Mouse (Mus musculus) forebrain, embryonic 12.5 days (tissue): ENCODE data around the gene Ube2g2. TPM values are rescaled to one million over a fixed set of nuclear protein-coding genes. Genes with fewer than 3 reads are reported as not detected.

ENCODE experiments used
- ATAC-seq: fragments of 200-750 bp; cut with Nextera tagmentation; 2 replicates; pipeline ENCODE4 v1.8.0; 2017; ENCODE audit warnings: moderate TSS enrichment; ENCODE audit not compliant: low FRiP score
- H3K27ac ChIP-seq: fragments of 300-500 bp; sonication (generic); 2 replicates; pipeline ENCODE4 v1.5.1; 2016; ENCODE audit warnings: mild to moderate bottlenecking
- H3K27me3 ChIP-seq: fragments of 300-500 bp; sonication (generic); 2 replicates; pipeline ENCODE4 v1.6.1; 2016; ENCODE audit warnings: mild to moderate bottlenecking
- H3K36me3 ChIP-seq: fragments of 300-500 bp; sonication (generic); replicated peaks from 2 replicates; pipeline ENCODE4 v1.6.1; 2016; ENCODE audit warnings: mild to moderate bottlenecking
- H3K4me1 ChIP-seq: fragments of 300-500 bp; sonication (generic); 2 replicates; pipeline ENCODE4 v1.6.1; 2016
- H3K4me2 ChIP-seq: fragments of 300-500 bp; sonication (generic); 2 replicates; pipeline ENCODE4 v1.6.1; 2016; ENCODE audit warnings: mild to moderate bottlenecking, moderate library complexity
- H3K4me3 ChIP-seq: fragments of 300-500 bp; sonication (generic); replicated peaks from 2 replicates; pipeline ENCODE4 v1.5.1; 2016; ENCODE audit warnings: mild to moderate bottlenecking
- H3K9ac ChIP-seq: fragments of 300-500 bp; sonication (generic); 2 replicates; pipeline ENCODE4 v1.6.1; 2016; ENCODE audit warnings: mild to moderate bottlenecking
- H3K9me3 ChIP-seq: fragments of 300-500 bp; sonication (generic); 2 replicates; pipeline ENCODE4 v1.6.1; 2016
- WGBS: fragments of 180-500 bp; shearing (Covaris S2); methylation state at CpG from one replicate; pipeline ENCODE4 v1.1.7; 2016; 5-methylcytosine and 5-hydroxymethylcytosine counted together
- polyA plus RNA-seq: library from polyadenylated mRNA; unstranded; fragments of >200 nt; fragmentation: Nextera tagmentation; extraction: Ambion mirVana; gene quantifications from 2 replicates; pipeline ENCODE4 v1.2.1, GENCODE M21; 2016

Ube2g2 gene
- polyA plus RNA-seq, 1 experiment from 2014 or later = 87.0 TPM

DNA sequence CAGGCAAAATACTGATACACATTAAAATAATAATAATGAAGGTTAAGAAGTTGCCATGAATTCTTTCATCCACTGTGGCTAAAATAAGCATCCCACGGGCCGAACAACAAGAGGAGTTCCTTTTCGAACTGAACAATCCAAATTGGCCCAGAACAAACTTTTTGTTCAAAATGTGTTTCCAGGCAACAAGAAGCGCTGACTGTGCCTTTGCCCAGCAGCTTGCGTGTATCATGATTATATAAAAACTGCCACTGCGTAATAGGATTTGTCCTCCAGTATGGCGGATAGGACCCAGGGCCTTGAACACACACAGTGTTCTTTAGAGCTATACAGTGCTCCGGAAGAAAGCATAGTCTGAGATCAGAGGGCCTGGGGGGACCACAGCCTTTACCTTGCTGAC, 13.5 kb upstream of the Ube2g2 start:
- peaks cover 39% of the 10 kb centered on the region for H3K36me3 ChIP-seq
- H3K27me3 ChIP-seq = no peaks in the 10 kb centered on the region

DNA sequence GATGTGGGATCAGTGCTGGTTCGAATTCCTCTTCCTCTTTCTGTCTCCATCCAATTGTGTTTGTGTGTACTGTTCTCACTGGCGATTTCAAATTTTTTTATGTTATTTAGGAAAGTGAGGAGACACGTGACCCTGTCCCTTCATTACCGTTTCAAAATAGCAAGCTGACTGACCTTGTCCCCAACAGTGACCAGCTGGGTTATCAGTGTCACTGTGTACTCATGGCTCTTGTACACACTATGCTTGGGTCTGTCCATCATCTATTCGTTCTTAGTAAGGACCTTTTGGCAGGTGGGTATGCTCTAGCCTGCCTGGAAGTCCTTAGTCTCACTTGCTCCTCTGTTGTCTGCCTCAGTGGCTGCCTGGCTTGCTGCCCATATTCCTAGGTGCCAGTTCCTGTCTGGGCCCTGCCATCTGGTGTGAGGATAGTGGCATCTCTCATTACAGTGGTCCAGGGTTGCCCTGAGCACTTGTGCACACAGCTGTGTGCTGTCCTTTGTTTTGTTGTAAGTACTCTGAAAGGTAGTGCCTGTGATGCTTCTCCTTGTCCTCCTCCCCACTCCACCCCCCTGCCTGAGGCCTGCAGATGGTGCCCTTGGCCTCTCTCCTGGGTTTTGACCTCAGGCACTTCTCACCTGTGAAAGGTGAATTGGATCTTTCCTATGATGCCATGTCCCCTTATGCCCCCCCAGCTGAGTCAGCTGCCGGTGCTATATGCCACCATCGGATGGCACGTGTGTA, 11.7 kb upstream of the Ube2g2 start:
- H3K4me3 ChIP-seq = no peak overlapping the region
- H3K4me2 ChIP-seq = no peak overlapping the region
- H3K27me3 ChIP-seq = no peaks in the 10 kb centered on the region
- H3K27ac ChIP-seq = 0 out of 2 replicates have a peak overlapping the region, but pooled peaks have one; percentile 31
- no peaks in the 10 kb centered on the region for H3K9me3 ChIP-seq
- WGBS = 91% methylated on average over 8 of the region's 8 CpGs
- H3K36me3 ChIP-seq = peaks cover 55% of the 10 kb centered on the region
- no peak for ATAC-seq
- no peak overlapping the region for H3K9ac ChIP-seq
- H3K4me1 ChIP-seq = peaks cover 20% of the 10 kb centered on the region

More for the DNA sequence above, 13.5 kb upstream of the Ube2g2 start:
- no peak for ATAC-seq
- H3K9ac ChIP-seq = no peak overlapping the region
- H3K4me2 ChIP-seq = no peak overlapping the region
- WGBS = 90% methylated on average over 8 of the region's 8 CpGs
- no peak overlapping the region for H3K27ac ChIP-seq
- peaks cover 20% of the 10 kb centered on the region for H3K4me1 ChIP-seq
- 0 out of 2 replicates have a peak, but pooled peaks cover 5% of the 10 kb centered on the region for H3K9me3 ChIP-seq
- no peak overlapping the region for H3K4me3 ChIP-seq

DNA sequence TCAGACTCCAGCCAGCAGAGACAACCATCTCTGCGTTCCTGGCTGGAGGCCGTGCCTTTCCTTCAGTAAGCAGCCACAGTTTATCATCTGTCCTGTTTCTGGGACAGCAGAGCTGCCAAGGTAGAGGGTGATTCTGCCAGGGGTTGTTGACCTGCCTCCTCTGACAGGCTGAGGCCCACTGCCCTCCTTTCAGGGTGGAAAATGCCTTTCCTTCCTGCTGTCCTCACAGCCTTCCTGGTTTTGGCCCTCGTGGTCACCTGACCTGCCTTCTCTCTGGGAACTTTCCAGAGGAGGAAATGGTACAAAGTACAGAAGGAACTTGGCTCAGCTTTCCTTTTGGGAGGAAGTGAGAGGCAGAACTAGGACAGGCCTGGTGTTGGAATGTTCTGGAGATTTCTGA, 8.7 kb upstream of the Ube2g2 start:
- Histone ChIP-seq H3K4me3 (no peak overlapping the region), H3K27me3 (no peaks in the 10 kb centered on the region), H3K9ac (no peak overlapping the region), H3K4me1 (peaks cover 6% of the 10 kb centered on the region; the same call in 1 of the 2 replicates), H3K4me2 (no peak overlapping the region), H3K9me3 (no peaks in the 10 kb centered on the region), H3K36me3 (peaks cover 84% of the 10 kb centered on the region), H3K27ac (no peak overlapping the region)
- ATAC-seq = no peak
- WGBS = 93% methylated on average over 3 of the region's 3 CpGs

DNA sequence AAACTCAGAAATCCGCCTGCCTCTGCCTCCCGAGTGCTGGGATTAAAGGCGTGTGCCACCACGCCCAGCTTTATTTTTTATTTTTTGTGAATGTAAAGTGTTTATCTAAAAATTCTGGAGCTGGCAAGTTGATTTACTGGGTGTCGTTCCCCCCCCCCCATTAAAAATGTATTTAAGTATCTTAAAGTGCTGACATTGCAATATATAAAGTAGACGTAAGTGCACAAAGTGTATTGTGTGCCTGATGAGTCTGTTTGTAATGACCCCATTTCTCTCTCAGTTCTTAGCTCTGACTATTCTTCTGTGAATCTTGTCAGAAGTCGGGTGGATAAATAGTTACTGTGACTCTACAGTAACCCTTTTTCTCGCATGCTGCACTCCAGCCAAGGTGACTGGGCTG, 6.4 kb upstream of the Ube2g2 start:
- H3K36me3 ChIP-seq = peaks cover 76% of the 10 kb centered on the region
- 92% methylated on average over 8 of the region's 8 CpGs for WGBS

DNA sequence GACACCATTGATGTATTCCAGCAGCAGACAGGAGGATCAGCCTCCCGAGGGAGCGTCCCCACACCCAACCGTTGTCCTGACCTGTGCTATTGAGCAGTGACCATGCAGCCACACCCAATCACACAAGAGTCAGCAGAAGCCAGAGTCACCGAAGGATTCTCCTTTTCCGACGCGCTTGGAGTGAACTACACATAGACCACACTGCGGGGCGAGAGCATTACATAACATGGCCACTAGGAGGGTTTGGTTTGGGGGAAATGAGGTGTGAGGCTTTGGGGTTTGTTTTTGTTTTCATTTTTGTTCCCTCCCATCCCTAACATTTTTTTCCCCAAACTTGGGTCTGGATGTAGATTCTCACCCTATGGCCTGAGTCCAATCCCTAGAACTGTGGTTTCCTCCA, 5.9 kb upstream of the Ube2g2 start:
- H3K9ac ChIP-seq = no peak overlapping the region
- 96% methylated on average over 9 of the region's 9 CpGs for WGBS
- no peak overlapping the region for H3K4me2 ChIP-seq
- H3K27me3 ChIP-seq = no peaks in the 10 kb centered on the region
- H3K9me3 ChIP-seq = no peaks in the 10 kb centered on the region
- no peaks in the 10 kb centered on the region for H3K4me1 ChIP-seq
- no peak for ATAC-seq
- no peak overlapping the region for H3K27ac ChIP-seq
- peaks cover 70% of the 10 kb centered on the region for H3K36me3 ChIP-seq
- no peak overlapping the region for H3K4me3 ChIP-seq

More for the DNA sequence above, 6.4 kb upstream of the Ube2g2 start:
- ATAC-seq = no peak
- H3K9me3 ChIP-seq = no peaks in the 10 kb centered on the region
- H3K27me3 ChIP-seq = no peaks in the 10 kb centered on the region
- H3K4me1 ChIP-seq = peaks cover 3% of the 10 kb centered on the region; the same call in 1 of the 2 replicates
- no peak overlapping the region for H3K4me3 ChIP-seq
- no peak overlapping the region for H3K27ac ChIP-seq
- H3K9ac ChIP-seq = no peak overlapping the region
- no peak overlapping the region for H3K4me2 ChIP-seq

DNA sequence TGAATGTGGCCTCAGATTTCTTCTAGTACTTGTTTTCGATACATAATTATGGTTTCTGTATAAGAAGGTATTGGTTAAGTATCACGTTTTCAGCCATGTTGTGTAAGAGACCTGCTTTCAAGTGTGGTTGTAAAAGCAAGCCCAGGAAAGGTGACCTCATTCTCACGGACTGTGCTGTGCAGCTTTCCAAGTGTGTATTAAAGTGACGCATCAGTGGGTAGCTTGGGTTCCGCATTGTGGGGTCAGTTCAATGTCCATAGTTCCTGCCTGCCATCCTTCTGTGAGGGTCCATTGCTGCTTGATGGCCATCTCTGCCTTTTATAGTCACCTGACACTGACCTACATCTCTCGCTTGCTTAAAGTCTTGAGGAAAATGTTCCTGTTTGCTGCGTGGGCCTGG, 5.1 kb upstream of the Ube2g2 start:
- Histone ChIP-seq H3K9me3 (no peaks in the 10 kb centered on the region), H3K4me3 (no peak overlapping the region), H3K27ac (no peak overlapping the region), H3K4me1 (no peaks in the 10 kb centered on the region), H3K27me3 (no peaks in the 10 kb centered on the region), H3K9ac (no peak overlapping the region), H3K4me2 (no peak overlapping the region), H3K36me3 (peaks cover 64% of the 10 kb centered on the region)
- WGBS = 97% methylated on average over 7 of the region's 7 CpGs
- no peak for ATAC-seq

DNA sequence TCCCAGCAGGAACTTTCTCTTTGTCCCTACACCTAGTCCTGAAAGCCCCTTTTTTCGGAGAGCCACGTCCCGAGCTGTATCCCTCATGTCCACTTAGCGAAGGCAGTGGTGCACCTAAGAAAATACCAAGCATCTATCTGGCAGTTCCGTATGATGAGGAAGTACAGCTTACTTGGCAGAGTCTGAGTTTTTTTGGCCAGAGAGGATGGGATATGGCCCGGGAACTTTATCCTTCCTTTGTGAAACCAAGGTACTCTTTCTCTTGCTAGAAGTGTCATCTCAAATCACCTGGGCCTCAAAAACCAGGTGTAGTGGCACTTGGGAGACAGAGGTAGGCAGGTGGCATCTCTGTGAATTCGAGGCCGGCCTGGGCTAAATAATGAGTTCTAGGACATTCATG, 529 bp upstream of the Ube2g2 start:
- whole genome bisulfite sequencing = 71% methylated on average over 8 of the region's 8 CpGs
- peaks cover 32% of the 10 kb centered on the region for H3K4me1 ChIP-seq
- H3K36me3 ChIP-seq = peaks cover 29% of the 10 kb centered on the region
- H3K9ac ChIP-seq = peak overlapping the region; percentile 95
- no peaks in the 10 kb centered on the region for H3K9me3 ChIP-seq
- H3K27me3 ChIP-seq = no peaks in the 10 kb centered on the region
- H3K27ac ChIP-seq = peak overlapping the region; percentile 86
- no peak for ATAC-seq
- H3K4me3 ChIP-seq = peak overlapping the region; percentile 99
- peak overlapping the region; percentile 81 for H3K4me2 ChIP-seq

DNA sequence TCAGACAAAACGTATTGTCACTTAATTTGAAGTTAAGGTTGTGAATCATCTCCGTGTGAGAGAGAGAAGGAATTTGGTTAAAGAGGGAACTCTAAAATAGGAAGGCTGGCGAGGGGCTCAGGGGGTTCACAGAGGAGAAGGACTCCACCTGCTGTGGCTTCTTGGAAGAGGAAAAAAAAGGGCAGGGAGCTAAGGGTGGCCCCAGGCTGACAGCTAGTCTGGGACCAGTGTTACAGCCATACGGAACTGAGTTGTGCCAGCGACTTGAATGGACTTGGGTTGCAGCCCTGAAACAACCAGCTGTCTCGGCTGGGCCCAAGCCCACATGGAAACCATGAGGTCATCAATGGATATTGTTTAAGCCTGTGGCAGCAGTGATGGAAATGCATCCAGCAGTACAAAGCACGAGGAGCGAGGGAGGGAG, 1.0 kb downstream of the Ube2g2 start:
- Histone ChIP-seq H3K4me3 (peak overlapping the region; percentile 99), H3K9ac (peak overlapping the region; percentile 95), H3K27me3 (no peaks in the 10 kb centered on the region), H3K4me1 (peaks cover 32% of the 10 kb centered on the region), H3K27ac (0 out of 2 replicates have a peak overlapping the region, but pooled peaks have one; percentile 86), H3K36me3 (peaks cover 14% of the 10 kb centered on the region; the same call in 1 of the 2 replicates), H3K4me2 (peak overlapping the region; percentile 81), H3K9me3 (no peaks in the 10 kb centered on the region)
- WGBS = 4% methylated on average over 8 of the region's 8 CpGs
- no peak; the same call in 1 of the 2 replicates for ATAC-seq

DNA sequence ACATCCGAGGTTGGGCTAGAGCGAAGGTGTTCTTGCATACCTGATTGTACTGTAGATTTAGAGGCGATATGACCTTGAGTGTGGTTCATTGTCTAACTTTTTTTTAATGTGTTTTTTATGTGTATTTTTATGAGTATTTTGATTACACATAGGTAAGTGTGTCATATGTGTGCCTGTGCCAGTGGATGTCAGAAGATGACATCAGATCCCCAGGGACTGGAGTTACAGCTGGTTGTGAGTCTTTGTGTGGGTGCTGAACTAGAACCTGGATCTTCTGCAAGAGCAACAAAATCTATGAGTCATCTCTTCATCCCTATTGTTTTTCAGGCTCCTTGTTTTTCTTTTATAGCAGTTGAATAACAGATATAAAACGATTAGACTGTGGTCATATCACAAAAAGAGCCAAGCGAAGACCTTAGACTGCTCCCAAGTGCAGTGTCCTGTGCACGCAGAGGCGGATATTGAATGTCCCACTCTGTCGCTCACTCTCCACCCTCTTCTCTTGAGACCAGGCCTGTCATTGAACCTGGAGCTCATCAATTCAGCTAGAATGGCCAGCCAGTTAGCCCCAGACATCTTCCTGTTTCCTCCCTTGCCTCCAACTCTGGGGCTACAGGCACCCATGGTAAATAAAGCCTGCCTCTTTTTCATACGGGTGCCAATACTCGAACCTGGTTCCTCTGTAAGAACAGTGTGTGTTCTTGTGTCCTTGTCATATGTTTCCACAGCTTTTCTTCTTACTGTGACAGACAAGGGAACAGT, 1.7 kb downstream of the Ube2g2 start:
- 88% methylated on average over 10 of the region's 10 CpGs for WGBS
- no peak for ATAC-seq
- Histone ChIP-seq H3K27ac (no peak overlapping the region), H3K4me1 (peaks cover 32% of the 10 kb centered on the region), H3K4me3 (peak overlapping the region; percentile 99), H3K9me3 (no peaks in the 10 kb centered on the region), H3K9ac (peak overlapping the region; percentile 95), H3K36me3 (peaks cover 8% of the 10 kb centered on the region; the same call in 1 of the 2 replicates), H3K4me2 (peak overlapping the region; percentile 81), H3K27me3 (no peaks in the 10 kb centered on the region)

DNA sequence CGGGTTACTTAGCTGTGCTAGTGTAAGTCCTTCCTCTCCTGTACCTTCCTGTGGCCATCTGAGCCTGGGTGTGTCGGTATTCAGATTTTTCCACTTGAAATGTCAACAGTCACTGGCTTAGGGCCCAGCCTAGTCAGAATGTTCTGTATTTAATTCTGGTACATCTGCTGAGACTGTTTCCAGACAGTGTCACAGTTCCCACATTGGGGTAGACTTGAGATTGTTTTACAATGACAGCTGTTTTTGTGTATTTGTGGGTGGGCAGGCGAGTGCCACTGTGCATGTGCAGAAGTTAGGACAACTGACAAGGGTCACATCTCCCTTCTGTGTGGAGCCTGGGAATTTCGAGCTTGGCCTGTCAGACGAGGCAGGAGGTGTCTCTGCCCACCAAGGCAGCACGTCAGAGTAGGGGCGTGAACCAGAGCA, 2.5 kb downstream of the Ube2g2 start:
- no peaks in the 10 kb centered on the region for H3K27me3 ChIP-seq
- WGBS = 81% methylated on average over 7 of the region's 7 CpGs
- no peak overlapping the region for H3K27ac ChIP-seq
- ATAC-seq = no peak
- peaks cover 8% of the 10 kb centered on the region; the same call in 1 of the 2 replicates for H3K36me3 ChIP-seq
- H3K4me3 ChIP-seq = no peak overlapping the region
- no peak overlapping the region for H3K4me2 ChIP-seq
- no peaks in the 10 kb centered on the region for H3K9me3 ChIP-seq
- peaks cover 32% of the 10 kb centered on the region for H3K4me1 ChIP-seq
- no peak overlapping the region for H3K9ac ChIP-seq

DNA sequence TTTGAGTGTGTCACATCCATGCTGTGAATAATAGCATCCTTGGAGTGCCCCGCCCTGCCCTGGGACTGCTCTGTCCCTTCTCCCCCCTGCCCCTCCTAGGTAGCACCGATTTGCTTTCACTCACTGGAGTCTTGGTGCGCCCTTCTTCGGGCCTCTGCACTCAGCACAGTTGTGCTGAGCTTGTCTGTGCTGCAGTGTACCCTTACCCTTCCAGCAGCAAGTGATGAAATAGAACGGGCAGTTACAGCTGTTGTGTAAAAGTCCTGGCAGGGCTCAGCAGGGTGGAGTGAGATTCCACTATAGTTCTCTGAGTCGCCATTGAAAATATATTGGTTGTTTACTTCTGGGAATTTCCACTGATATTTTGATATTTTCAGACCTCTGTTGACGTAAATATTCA, 4.0 kb downstream of the Ube2g2 start:
- 89% methylated on average over 7 of the region's 7 CpGs for WGBS

DNA sequence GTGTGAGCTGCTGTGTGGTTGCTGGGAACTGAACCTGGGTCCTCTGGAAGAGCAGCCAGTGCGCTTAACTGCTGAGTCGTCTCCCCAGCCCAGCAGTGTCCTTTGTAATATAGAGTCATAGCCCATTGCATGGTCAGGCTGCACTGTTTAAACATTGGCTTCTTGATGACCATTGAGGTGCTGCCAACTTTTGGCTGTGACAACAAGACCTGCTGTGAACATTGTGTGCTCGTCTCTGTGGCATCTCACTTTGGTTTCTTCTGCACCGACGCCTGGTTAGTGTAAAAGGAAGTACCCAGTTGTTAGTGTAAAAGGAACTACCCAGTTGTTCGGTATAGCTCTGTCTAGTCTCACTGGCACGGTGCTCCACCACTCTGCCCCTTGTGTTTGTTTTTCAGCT, 4.5 kb downstream of the Ube2g2 start:
- 87% methylated on average over 7 of the region's 7 CpGs for WGBS
- no peak overlapping the region for H3K9ac ChIP-seq
- H3K4me1 ChIP-seq = peaks cover 36% of the 10 kb centered on the region
- H3K36me3 ChIP-seq = peaks cover 14% of the 10 kb centered on the region
- no peaks in the 10 kb centered on the region for H3K27me3 ChIP-seq
- no peaks in the 10 kb centered on the region for H3K9me3 ChIP-seq
- ATAC-seq = no peak
- no peak overlapping the region for H3K4me2 ChIP-seq
- no peak overlapping the region for H3K27ac ChIP-seq
- H3K4me3 ChIP-seq = no peak overlapping the region

More for the DNA sequence above, 4.0 kb downstream of the Ube2g2 start:
- Histone ChIP-seq H3K36me3 (peaks cover 8% of the 10 kb centered on the region), H3K27ac (no peak overlapping the region), H3K9ac (no peak overlapping the region), H3K4me3 (no peak overlapping the region), H3K4me1 (peaks cover 36% of the 10 kb centered on the region), H3K27me3 (no peaks in the 10 kb centered on the region), H3K4me2 (no peak overlapping the region), H3K9me3 (no peaks in the 10 kb centered on the region)
- no peak for ATAC-seq
